Mouse (Mus musculus) liver, adult 10 weeks (tissue): ENCODE measurements around the gene Erich6b. TPM values are rescaled to one million over a fixed set of nuclear protein-coding genes. Genes with fewer than 3 reads are reported as not detected.

Source experiments
- polyA plus RNA-seq: library from polyadenylated mRNA; stranded (reverse); fragments of 350-450 nt; fragmentation: Illumina TruSeq; extraction: RNeasy Lipid Tissue Mini Kit (QIAGEN cat#74804); gene quantifications from one replicate; pipeline ENCODE4 v1.2.3, GENCODE M21; 2014; ENCODE audit warnings: low read depth, low replicate concordance

Erich6b gene
- polyA plus RNA-seq, result not detected

DNA sequence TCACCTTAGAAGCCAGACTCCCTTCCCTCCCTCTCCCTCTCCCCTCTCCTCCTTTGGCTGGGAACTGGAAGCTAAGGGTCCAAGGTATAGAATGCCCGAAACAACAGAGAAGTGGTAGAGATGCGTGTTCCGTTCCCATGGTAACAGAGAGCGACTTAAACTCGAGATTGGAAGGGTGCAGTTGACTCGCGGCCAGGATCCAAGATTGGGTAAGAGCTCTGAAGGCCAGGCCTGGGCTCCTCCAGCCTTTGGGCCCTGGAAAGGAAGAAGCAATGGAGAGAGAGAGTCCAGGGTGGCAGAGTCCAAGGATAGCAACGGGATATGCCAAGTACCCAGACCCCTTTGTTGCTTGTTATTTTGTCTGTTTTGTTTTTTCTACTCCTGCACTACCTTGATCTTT is at the start of gene Erich6b:
Gene Erich6b, plus strand, starts transcription at position 180 of the 400 bp plus-strand sequence.

DNA sequence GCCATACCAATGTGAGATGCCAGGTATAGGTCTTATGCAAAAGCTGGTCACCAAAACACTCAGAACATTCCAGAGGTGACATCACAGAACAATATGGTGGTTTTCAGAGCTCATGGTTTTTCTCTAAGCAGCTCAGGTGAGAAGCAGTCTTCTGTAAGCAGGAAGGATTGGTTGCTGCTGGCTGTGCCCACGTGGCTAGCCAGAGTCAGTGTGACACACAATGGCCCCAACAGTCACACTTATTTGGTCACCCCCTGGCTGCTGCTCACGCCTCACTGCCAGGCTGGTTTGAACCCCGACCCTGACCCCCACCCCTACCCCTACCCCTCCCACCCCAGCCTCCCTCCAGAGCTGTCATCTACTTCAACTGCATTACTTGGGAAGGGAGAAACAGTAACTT is 49.1 kb upstream of the Erich6b start, which contains the start of gene Spert:
Gene Spert, minus strand, starts transcription at position 139 of the 400 bp plus-strand sequence.

Other genes starting within 250 kb of the Erich6b start
- not detected for gene Siah3, start 186.3 kb upstream of the Erich6b start, polyA plus RNA-seq
- gene Spert, start 49.1 kb upstream of the Erich6b start, polyA plus RNA-seq, result not detected
- gene Cog3, start 112.3 kb downstream of the Erich6b start, polyA plus RNA-seq, result 10.7 TPM
- 37.1 TPM for gene Slc25a30, start 144.8 kb downstream of the Erich6b start, polyA plus RNA-seq
- 5,549 TPM for gene Tpt1, start 202.8 kb downstream of the Erich6b start, polyA plus RNA-seq